Mouse (Mus musculus) lung, postnatal 0 days (tissue): Measurements from ENCODE around the gene Cux1.

ENCODE experiments used
- CTCF ChIP-seq: IDR thresholded peaks from 2 replicates; pipeline ENCODE4 v1.5.1; 2016; ENCODE audit warnings: antibody characterized with exemption, mild to moderate bottlenecking
- EP300 ChIP-seq: IDR thresholded peaks from 2 replicates; pipeline ENCODE4 v1.6.1; 2016; ENCODE audit warnings: antibody characterized with exemption, mild to moderate bottlenecking, control low read depth

DNA sequence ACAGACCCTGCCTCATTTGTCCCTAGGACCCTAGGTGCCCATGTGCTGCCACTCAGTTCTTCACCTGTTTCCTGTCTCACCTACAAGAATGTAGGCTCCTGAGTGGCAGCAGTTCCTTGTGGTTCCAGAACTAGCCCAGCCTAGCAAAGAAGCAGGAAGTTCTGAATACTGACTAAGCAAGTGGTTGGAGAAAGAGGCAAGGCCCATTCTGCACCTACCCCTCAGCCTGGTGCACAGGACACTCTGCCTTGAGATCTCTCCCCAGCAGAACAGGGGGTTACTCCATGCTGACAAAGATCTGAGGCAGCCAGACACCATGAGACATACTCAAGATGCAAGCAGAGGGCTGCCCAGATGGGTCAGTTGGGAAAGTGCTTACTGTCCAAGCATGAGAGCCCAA lies 14.5 kb downstream of the Cux1 start:
- TF ChIP-seq CTCF, result no peak
- no peak for TF ChIP-seq EP300
